Mouse (Mus musculus): ENCODE data around the gene Babam2. TPM values are rescaled to one million over a fixed set of nuclear protein-coding genes. Genes with fewer than 3 reads are reported as not detected.

The Babam2 gene
- polyA plus RNA-seq (2012; rRNA removed), result 14.6 and 15.3 TPM in 2 replicates
- 21.2 and 25.4 TPM in 2 replicates for polyA plus RNA-seq (2014; fragmentation: Nextera tagmentation; extraction: Ambion mirVana)

DNA sequence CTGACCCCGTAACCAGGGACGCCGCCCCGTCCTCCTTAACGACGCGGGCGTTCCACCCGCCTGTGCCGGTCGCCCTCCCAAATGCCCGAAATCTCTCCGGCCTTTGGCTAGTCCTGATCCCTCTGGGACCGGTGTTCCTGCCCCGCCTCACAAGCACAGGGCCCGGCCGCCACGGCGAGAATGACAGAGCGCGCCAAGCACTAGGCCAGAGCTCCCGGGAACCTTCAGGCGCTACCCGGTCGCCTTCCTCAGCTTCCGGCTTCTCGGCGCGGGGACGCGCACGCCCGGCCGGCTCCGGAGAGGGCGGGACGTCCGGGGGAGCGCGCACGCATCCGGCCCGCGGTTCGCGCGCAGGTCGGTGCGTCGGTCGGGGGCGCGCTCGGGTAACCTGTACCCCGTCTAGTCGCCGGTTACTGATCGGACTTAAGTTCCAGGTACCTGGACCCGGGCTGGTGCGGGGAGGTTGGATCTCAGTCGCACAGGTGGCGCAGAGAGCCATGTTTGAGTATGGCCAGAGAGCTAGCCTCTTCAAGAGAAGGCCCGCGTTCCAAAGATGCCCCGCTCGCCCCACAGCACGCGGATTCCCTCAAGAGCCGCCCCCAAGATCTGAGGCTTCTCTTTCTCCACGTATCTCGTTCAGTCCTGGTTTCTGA lies at the start of gene Babam2:
Babam2 (plus strand) TSS at position 41 of the 653 bp plus-strand sequence.
- Histone ChIP-seq H3K9ac (replicated peaks) (peak within 1 kb of the TSS; percentile 61), H3K4me3 (ENCODE audit: insufficient read depth in 1 of 2, low read depth in 2 of 2, low read length in 2 of 2) (peak within 1 kb of the TSS; percentile 68 to 84), H3K4me1 (replicated peaks; ENCODE audit: control insufficient read depth in 2 of 2, insufficient read depth in 2 of 2, low read length in 1 of 2) (peaks cover 18 to 20% of the 10 kb centered on the region in 2 experiments), H3K36me3 (replicated peaks; ENCODE audit: control insufficient read depth, insufficient read depth, low read depth) (peaks cover 3% of the 10 kb centered on the region), H3K27me3 (ENCODE audit: control insufficient read depth, insufficient read depth, low read length) (no peaks in the 10 kb centered on the region), H3K27ac (peak within 1 kb of the TSS; percentile 97), H3K4me2 (ENCODE audit: low read depth) (peak within 1 kb of the TSS; percentile 96), H3K9me3 (ENCODE audit: control insufficient read depth, low read length) (no peaks in the 10 kb centered on the region)
- TF ChIP-seq CTCF (IDR thresholded peaks at IDR 0.05; ENCODE audit: low read depth), result no peak
- TF ChIP-seq EP300 (IDR thresholded peaks at IDR 0.05; ENCODE audit: low read depth), result peak; percentile 32
- peak; percentile 94 for ATAC-seq (ENCODE audit: insufficient read depth)
- DNase-seq (ENCODE audit: low read depth in 3 of 3, low spot score in 3 of 3), result peak; percentile 75 to 80 (median 79)
- under 1% methylated on average over 71 of the region's 71 CpGs for WGBS (ENCODE audit: insufficient replicate concordance)

DNA sequence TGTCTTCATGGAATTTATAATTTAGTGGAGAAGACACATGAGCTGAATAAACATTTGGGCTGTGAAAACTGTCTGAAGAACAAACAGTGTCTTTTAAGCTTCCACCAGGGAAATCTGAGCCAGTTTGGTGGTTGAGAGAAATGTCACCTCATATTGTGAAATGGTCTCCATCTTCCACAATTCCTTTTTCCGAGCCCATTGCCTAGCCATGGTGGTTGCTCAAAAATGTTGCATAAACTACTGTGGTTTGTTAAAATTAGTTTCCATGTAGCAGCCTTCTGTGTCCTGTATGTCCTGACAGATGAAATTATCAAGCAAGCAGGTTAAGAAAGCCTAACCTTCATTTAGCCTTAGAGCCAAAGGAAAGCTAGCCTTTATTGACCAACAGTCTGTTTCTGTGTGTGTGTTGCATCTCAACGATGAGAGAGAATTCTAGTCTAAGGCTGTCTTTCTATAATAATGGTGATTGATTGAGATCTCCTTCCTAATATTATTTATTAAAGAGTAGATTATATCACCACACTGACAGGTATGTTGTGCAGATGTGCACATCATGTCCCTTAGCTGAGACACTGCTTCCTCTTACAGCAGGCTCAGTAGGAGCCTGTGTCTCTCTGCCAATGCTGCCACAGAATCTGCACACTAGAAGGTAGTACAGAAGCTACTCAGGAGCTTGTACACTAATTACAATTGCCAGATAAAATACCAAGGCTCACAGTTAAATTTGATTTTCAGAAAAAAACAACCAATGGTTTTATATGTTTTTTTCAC lies 46.8 kb upstream of the Babam2 start:
- Histone ChIP-seq H3K4me3 (ENCODE audit: insufficient read depth in 1 of 2, low read depth in 2 of 2, low read length in 2 of 2) (no peak overlapping the region), H3K9me3 (ENCODE audit: control insufficient read depth, low read length) (no peaks in the 10 kb centered on the region), H3K27me3 (ENCODE audit: control insufficient read depth, insufficient read depth, low read length) (no peaks in the 10 kb centered on the region), H3K9ac (replicated peaks) (no peak overlapping the region), H3K36me3 (replicated peaks; ENCODE audit: control insufficient read depth, insufficient read depth, low read depth) (no peaks in the 10 kb centered on the region), H3K27ac (no peak overlapping the region), H3K4me1 (replicated peaks; ENCODE audit: control insufficient read depth in 2 of 2, insufficient read depth in 2 of 2, low read length in 1 of 2) (no peaks in the 10 kb centered on the region), H3K4me2 (ENCODE audit: low read depth) (no peak overlapping the region)
- no peak for TF ChIP-seq EP300 (IDR thresholded peaks at IDR 0.05; ENCODE audit: low read depth)
- TF ChIP-seq CTCF (IDR thresholded peaks at IDR 0.05; ENCODE audit: low read depth), result no peak
- 82% methylated on average over 2 of the region's 2 CpGs for WGBS (ENCODE audit: insufficient replicate concordance)
- no peak for ATAC-seq (ENCODE audit: insufficient read depth)
- no peak for DNase-seq (ENCODE audit: low read depth in 3 of 3, low spot score in 3 of 3)

DNA sequence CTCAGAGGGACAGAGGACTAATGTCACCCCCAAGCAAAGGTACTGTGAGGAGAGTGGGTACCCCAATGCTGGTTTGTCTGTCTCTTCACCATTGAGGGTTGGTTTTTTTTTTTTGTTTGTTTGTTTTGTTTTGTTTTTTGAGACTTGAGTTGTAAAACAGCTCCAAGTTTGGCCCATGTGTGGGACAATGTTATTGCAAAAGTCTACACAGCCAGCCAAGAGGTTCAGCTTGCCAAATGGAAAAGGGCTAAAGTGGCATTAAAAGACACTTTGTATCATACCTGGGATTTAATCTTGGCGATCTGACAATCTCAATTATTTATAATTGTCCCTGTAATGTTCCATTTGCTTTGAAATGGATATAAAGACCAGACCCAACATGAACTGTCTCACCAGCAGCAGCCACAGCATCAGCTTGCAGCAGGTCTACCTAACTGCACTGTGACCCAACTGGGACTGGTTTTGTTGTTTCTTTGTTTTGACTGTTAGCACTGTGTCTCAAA lies 41.7 kb upstream of the Babam2 start:
- H3K36me3 ChIP-seq (replicated peaks; ENCODE audit: control insufficient read depth, insufficient read depth, low read depth), result no peaks in the 10 kb centered on the region
- H3K4me1 ChIP-seq (replicated peaks; ENCODE audit: control insufficient read depth in 2 of 2, insufficient read depth in 2 of 2, low read length in 1 of 2), result no peaks in the 10 kb centered on the region
- no peak overlapping the region for H3K9ac ChIP-seq (replicated peaks)
- H3K27me3 ChIP-seq (ENCODE audit: control insufficient read depth, insufficient read depth, low read length), result no peaks in the 10 kb centered on the region
- TF ChIP-seq CTCF (IDR thresholded peaks at IDR 0.05; ENCODE audit: low read depth) (no peak), EP300 (IDR thresholded peaks at IDR 0.05; ENCODE audit: low read depth) (no peak)
- ATAC-seq (ENCODE audit: insufficient read depth) (no peak), DNase-seq (ENCODE audit: low read depth in 3 of 3, low spot score in 3 of 3) (no peak)
- no peak overlapping the region for H3K27ac ChIP-seq
- no peak overlapping the region for H3K4me3 ChIP-seq (ENCODE audit: insufficient read depth in 1 of 2, low read depth in 2 of 2, low read length in 2 of 2)
- H3K9me3 ChIP-seq (ENCODE audit: control insufficient read depth, low read length), result no peaks in the 10 kb centered on the region
- no peak overlapping the region for H3K4me2 ChIP-seq (ENCODE audit: low read depth)
- 69% methylated on average over 1 of the region's 1 CpGs for WGBS (ENCODE audit: insufficient replicate concordance)

DNA sequence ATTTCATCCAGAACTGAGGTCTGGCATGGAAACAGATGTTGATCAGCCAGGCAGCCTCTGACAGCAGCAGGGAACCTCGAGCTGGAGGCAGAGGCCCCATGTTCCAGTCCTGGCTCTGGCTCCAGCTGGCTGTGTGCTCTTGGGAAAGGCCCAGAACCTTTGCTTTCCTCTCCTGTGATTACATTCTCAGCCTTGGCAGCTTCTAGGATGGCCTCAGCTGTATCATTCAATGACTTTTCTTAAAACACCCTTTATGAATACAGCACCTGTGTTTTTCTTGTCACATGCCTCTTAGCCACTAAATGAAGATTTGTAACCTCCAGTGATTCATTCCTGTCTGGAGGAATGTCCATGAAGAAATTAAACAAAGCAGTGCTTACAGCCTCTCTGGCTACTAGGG lies 31.3 kb upstream of the Babam2 start:
- no peak for ATAC-seq (ENCODE audit: insufficient read depth)
- H3K27me3 ChIP-seq (ENCODE audit: control insufficient read depth, insufficient read depth, low read length), result no peaks in the 10 kb centered on the region
- no peak overlapping the region for H3K27ac ChIP-seq
- H3K4me3 ChIP-seq (ENCODE audit: insufficient read depth in 1 of 2, low read depth in 2 of 2, low read length in 2 of 2), result no peak overlapping the region
- H3K9ac ChIP-seq (replicated peaks), result no peak overlapping the region
- WGBS (ENCODE audit: insufficient replicate concordance), result 48% methylated on average over 1 of the region's 1 CpGs
- H3K4me2 ChIP-seq (ENCODE audit: low read depth), result no peak overlapping the region
- H3K9me3 ChIP-seq (ENCODE audit: control insufficient read depth, low read length), result no peaks in the 10 kb centered on the region
- DNase-seq (ENCODE audit: low read depth in 3 of 3, low spot score in 3 of 3), result no peak
- peaks cover 0 to 6% of the 10 kb centered on the region in 2 experiments; a peak in 1 of 4 replicates for H3K4me1 ChIP-seq (replicated peaks; ENCODE audit: control insufficient read depth in 2 of 2, insufficient read depth in 2 of 2, low read length in 1 of 2)
- no peaks in the 10 kb centered on the region for H3K36me3 ChIP-seq (replicated peaks; ENCODE audit: control insufficient read depth, insufficient read depth, low read depth)
- no peak for TF ChIP-seq EP300 (IDR thresholded peaks at IDR 0.05; ENCODE audit: low read depth)
- no peak for TF ChIP-seq CTCF (IDR thresholded peaks at IDR 0.05; ENCODE audit: low read depth)
